ENCODE assay signal across 8 mouse cellular contexts in the genomic region with DNA sequence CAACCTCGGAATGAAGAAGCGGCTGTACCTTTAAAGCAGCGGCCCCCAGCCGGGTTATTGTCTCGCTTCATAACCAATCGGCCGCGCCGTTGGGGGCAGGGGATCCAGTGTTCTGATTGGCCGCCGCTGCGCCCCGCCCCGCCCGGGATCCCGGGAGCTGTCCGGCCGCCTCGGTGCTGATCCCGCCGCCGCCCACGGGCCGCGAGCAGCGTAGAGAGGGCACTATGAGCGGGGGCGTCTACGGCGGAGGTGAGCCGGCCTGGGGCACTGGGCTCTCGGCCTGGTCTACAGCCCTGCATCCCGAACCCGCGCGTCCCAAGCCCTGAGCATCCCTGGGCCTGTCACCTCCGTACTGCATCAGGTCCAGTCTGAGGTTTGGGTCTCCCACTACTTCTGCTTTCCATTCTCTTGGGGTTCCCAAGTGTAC. TPM values are rescaled to one million over a fixed set of nuclear protein-coding genes. Genes with fewer than 3 reads are reported as not detected.
DNase-seq lines count a peak whose midpoint lies in the region; ATAC-seq lines count a peak whose summit lies in the region.

Gene Actl6b, plus strand, starts transcription at position 107 of the 427 bp plus-strand sequence.

- H3K4me1 ChIP-seq in midbrain, embryonic 10.5 days, result peaks cover 15% of the 10 kb centered on the region

- no peaks in the 10 kb centered on the region for H3K9me3 ChIP-seq in midbrain, embryonic 10.5 days (replicated peaks)

- DNase-seq in CD4-positive, CD25-positive, alpha-beta regulatory T cell, adult 2 months (ENCODE audit: low read depth, low spot score), result peak; percentile 40
- peak; percentile 64 for DNase-seq in gastrocnemius, postnatal 25 days
- peak; percentile 51 for DNase-seq in kidney, adult 11 months
- DNase-seq in left cerebral cortex, postnatal 4 days, result peak; percentile 96
- peak; percentile 85 for DNase-seq in midbrain, embryonic 10.5 days (ENCODE audit: low spot score)
- DNase-seq in right cerebral cortex, postnatal 4 days, result peak; percentile 93

- H3K27ac ChIP-seq in midbrain, embryonic 10.5 days (replicated peaks), result peak within 1 kb of the TSS; percentile 70

- no peak for ATAC-seq in CD4-positive, CD25-positive, alpha-beta regulatory T cell, adult 4 months
- ATAC-seq in common myeloid progenitor, adult 5-6 weeks (replicated peaks; ENCODE audit: low read depth, poor library complexity, severe bottlenecking), result peak; percentile 78

- intact Hi-C loops in left cerebral cortex, postnatal 4 days (cut with DNase I), result no loop called here

- WGBS in midbrain, embryonic 10.5 days, result 2% methylated on average over 37 of the region's 37 CpGs

- H3K36me3 ChIP-seq in midbrain, embryonic 10.5 days, result no peaks in the 10 kb centered on the region

- H3K27me3 ChIP-seq in midbrain, embryonic 10.5 days (ENCODE audit: low read depth, poor library complexity, severe bottlenecking), result peaks cover 20% of the 10 kb centered on the region

- peak within 1 kb of the TSS; percentile 54 for H3K4me3 ChIP-seq in midbrain, embryonic 10.5 days

RNA-seq across cellular contexts. Expression of gene Actl6b, which starts in this region (rescaled TPM):
- not detected for polyA plus RNA-seq in CD4-positive, CD25-positive, alpha-beta regulatory T cell, adult 4 months (2017; shearing (Covaris generic))
- total RNA-seq in common myeloid progenitor, adult 5-6 weeks (2017), result not detected in 2 replicates
- not detected for total RNA-seq in gastrocnemius, postnatal 25 days (2021)
- 100 to 1,000 TPM; 151 to 176 TPM for total RNA-seq in left cerebral cortex, postnatal 4 days (2021)
- 9.4 and 27.5 TPM in 2 replicates for polyA plus RNA-seq in midbrain, embryonic 10.5 days (2016; fragmentation: Nextera tagmentation; extraction: Ambion mirVana)

Comparison
In these comparisons a context has a peak if more than half of its experiments do, and no peak if none do; other contexts are left out.
1. RNA of gene Actl6b (total RNA-seq): 151 to 176 TPM in left cerebral cortex, postnatal 4 days; not detected in common myeloid progenitor, adult 5-6 weeks and not detected in gastrocnemius, postnatal 25 days; every median in the first group is over 100 times any median in the second.
2. RNA of gene Actl6b (polyA plus RNA-seq): 9.4 to 27.5 TPM in midbrain, embryonic 10.5 days; not detected in CD4-positive, CD25-positive, alpha-beta regulatory T cell, adult 4 months; every median in the first group is over 10 times any median in the second.
3. Peak in ATAC-seq in common myeloid progenitor, adult 5-6 weeks; RNA of the gene not detected or under 1 TPM.
4. Peak in DNase-seq in gastrocnemius, postnatal 25 days; RNA of the gene not detected or under 1 TPM.
5. DNase-seq: peak in every context shown above with its lines; median percentile 96 in left cerebral cortex, postnatal 4 days; 93 in right cerebral cortex, postnatal 4 days; 85 in midbrain, embryonic 10.5 days; 64 in gastrocnemius, postnatal 25 days; 51 in kidney, adult 11 months; 40 in CD4-positive, CD25-positive, alpha-beta regulatory T cell, adult 2 months.